Mouse (Mus musculus) adrenal gland, adult (tissue): ENCODE results near the gene Nt5c2.
"Not testable (repeated sequence)": the region's sequence is repeated elsewhere in the genome, so short reads cannot be mapped to it uniquely, and the experiment has no call there.

Experiments used
- DNase-seq, 2 experiments: peaks; one replicate each; pipeline ENCODE4 v3.0.0; 2022 to 2023; ENCODE audit warnings: low spot score in 1 of 2; ENCODE audit not compliant: inconsistent age in 2 of 2

Nt5c2 gene

GRCm38 (mm10) chr19:46989479-46990152, 25.3 kb downstream of the Nt5c2 start:
- DNase-seq, result no peak

- DNase-seq, result no peak
Measured at GRCm38 (mm10) chr19:46988231-46989087, 26.5 kb downstream of the Nt5c2 start.

DNA sequence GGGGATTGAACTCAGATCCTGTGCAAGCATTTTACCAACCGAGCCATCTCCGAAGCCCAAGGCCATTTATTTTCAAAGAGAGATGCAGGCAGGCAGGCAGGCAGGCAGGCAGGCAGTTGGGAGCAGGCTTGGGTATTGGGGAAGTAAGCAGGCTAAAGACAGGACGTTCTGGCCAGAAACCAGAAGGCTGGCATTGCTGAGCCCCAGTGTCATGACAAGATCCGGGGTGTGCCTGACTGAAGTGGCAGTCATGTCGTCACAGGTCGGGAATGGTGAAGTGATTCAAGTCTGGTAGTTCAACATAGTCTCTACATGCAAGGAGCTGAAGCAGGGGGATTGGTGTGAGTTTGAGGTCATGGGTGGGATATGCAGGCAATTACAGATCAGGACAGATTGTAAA, 27.3 kb downstream of the Nt5c2 start:
- DNase-seq, result peak; percentile 41 to 59

DNA sequence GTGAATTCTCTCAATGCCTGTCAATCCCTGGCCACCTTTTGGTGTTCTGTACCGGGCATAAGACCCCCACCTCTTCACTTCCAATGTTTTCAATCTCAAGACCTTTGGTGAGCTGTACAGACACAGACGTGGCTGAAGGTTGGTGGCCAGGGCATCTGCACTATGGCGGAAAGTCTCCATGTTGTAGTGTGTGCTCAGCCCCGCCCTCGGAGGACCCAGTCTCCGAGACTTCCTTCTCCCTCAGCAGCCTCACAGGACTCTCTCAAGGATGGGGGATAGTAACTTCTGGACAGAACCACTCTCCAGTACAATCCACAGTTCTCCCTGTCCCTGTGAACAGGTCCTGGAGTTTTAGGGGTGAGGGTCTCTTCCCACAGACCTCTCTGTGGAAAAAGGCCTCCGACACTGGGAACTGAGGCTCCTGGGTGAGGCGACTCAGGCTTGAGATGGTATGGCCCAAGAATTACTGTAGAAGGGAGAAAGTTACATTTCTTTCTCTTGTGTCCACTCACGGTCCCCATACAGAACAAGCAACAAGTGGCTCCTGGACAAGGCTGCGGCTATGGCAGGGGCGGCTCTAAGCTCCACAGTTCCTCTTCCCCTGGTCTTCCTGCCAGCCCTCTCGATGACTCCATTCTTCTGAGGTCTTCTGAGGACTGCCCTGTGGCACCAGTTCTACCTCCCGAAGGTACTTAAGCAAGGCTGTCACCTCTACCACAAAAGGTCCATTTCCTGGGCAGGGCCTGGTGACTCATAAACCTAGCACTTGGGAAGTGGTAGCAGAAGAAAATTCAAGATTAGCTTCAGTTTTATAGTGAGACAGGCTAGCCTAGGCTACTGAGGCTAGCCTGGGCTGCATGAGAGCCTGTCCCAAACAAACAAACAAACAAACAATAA, 30.0 kb downstream of the Nt5c2 start:
- no peak for DNase-seq

DNA sequence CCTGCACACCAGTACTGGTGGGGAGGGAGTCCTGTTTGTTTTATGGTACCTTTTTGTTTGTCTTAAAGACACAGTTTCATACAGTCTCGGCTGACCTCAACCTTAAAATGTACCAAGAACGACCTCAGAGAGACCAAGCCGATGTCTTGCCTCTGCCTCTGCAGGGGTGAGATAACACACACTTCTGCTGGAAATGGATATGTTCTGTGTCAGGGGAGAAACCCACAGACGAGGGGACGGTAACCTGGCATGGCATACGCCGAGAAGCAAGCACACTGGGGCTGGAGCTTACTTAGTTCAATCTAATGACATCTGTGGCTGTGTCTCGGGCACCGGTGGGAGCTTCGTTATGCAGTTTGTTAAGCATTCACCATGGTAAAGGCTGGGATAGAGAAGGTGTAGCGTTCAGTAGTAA, 31.0 kb downstream of the Nt5c2 start:
- no peak for DNase-seq

- no peak for DNase-seq
Measured at GRCm38 (mm10) chr19:46983352-46983965, 31.5 kb downstream of the Nt5c2 start.

DNA sequence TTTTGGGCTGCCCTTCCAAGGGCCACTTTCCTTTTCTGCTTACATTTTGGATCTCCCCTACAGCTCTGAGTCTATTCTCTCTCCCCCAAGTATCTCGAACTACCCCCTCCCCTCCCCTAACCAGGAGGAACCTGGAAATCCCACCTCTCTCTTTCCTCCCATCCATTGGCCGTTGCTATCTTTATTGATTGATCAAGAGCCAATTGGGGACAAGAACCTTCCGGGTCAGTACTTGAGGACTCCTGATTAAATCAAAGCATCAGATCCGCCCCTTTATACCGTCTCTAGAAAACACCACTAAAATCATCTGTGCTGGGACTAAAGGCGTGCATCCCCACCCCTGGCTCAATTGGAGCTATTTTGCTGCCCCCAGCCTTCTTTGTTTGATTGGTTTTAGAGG, 33.5 kb downstream of the Nt5c2 start:
- DNase-seq, result no peak

GRCm38 (mm10) chr19:46979781-46980105, 35.2 kb downstream of the Nt5c2 start:
- no peak for DNase-seq

GRCm38 (mm10) chr19:46978920-46979780, 35.8 kb downstream of the Nt5c2 start:
- DNase-seq, result peak; percentile 59 to 85

DNA sequence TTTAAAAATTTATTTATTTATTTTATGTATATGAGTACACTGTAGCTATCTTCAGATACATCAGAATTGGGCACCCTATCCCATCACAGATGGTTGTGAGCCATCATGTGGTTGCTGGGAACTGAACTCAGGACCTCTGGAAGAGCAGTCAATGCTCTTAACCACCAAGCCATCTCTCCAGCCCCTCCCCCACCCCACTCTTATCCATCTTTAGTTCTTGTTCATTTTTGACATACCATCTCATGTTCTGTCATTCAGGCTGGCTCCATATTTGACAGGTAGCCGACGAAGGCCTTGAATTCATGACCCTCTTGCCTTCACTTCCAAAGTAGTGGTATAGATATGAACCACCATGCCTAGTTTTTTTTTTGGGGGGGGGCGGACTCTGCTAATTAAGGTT, 36.9 kb downstream of the Nt5c2 start:
- not testable (repeated sequence) for DNase-seq

- DNase-seq, result no peak
Measured at GRCm38 (mm10) chr19:46977460-46977859, 37.5 kb downstream of the Nt5c2 start.

DNA sequence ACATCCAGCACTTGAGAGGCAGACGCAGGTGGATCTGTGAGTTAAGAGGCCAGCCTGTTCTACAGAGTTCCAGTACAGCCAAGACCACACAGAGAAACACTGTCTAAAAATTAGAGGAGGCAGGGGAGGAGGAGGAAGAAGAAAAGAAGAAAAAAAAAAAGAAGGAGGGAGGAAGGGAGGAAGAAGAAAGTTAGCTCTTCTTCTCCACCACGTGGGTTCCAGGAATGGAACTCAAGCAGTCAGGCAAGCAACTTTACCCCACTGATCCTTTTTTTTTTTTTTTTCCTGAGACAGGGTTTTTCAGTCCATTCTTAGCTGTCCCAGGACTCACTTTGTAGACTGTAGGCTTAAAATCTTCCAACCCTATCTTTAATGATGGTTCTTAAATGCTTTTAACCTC, 38.2 kb downstream of the Nt5c2 start:
- DNase-seq, result no peak

DNA sequence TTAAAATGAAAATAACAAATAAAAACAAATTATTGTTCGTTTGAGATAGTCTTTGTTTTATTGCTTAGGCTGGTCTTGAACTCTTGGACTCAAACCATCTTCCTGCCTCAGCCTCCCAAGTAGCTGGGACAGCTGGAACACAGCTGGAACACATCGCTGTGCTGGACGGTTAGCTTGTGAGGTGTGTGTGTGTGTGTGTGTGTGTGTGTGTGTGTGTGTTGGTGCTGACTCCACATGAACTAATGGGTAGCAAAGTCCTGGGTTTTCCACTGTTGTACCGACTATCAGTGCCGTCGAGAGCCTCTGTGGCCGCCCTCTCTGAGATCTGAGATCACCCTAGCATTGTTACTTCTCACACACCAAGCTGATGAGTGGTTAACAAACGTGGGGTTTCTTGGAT, 39.0 kb downstream of the Nt5c2 start:
- no peak for DNase-seq

- peak in 1 of 2 experiments; percentile 72 for DNase-seq
Measured at GRCm38 (mm10) chr19:46975565-46975964, 39.4 kb downstream of the Nt5c2 start.

GRCm38 (mm10) chr19:46972159-46972558, 42.8 kb downstream of the Nt5c2 start:
- no peak for DNase-seq

DNA sequence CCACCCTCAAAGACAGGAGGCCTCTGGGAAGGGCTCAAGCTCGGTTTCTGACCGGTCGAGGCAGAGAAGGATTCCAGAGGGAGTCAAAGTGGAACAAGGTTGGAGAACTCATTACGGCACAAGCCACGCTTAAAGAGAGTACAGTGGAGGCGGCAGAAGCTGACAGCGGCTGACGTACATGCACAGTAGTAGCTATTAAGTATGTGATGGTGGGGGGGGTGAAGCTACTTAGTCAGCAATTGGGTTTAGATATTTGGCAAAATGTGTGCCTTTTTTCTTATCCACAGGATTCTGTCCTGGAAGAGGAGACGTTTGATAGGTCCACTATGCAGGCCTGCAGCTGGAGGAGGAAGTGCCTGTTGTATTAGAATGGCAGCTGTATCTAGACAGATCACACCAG, 43.2 kb downstream of the Nt5c2 start:
- DNase-seq, result no peak

DNA sequence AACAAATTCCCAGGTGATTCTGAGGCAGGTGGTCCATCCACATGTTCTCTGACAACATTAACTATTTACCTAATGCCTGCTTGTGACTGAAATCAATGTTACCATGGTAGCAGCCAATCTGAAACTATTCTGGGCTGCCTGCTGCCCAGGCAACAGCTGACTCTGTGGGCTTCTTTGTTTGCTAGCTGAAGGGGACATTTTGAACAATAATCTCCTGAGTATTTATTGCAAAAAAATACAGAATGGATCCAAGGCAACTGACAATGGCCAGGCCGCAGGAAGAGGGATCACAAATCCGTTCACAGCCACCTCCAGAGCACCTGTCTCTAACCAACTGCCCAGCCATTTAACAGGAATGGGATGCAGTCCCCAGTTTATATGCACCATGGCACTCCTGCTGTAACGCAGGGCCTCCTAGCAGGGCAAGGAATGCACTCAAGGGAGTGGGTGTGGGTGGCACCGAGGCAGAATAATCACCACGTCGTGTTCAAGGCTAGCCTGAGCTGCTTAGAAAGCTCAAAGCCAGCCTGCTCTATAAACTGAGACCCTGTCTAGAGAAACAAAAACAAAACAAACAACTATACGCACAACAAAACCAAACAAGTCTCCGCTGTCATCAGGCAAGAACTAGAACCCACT, 43.8 kb downstream of the Nt5c2 start:
- DNase-seq, result no peak

GRCm38 (mm10) chr19:46970121-46970729, 44.7 kb downstream of the Nt5c2 start:
- DNase-seq, result no peak

DNA sequence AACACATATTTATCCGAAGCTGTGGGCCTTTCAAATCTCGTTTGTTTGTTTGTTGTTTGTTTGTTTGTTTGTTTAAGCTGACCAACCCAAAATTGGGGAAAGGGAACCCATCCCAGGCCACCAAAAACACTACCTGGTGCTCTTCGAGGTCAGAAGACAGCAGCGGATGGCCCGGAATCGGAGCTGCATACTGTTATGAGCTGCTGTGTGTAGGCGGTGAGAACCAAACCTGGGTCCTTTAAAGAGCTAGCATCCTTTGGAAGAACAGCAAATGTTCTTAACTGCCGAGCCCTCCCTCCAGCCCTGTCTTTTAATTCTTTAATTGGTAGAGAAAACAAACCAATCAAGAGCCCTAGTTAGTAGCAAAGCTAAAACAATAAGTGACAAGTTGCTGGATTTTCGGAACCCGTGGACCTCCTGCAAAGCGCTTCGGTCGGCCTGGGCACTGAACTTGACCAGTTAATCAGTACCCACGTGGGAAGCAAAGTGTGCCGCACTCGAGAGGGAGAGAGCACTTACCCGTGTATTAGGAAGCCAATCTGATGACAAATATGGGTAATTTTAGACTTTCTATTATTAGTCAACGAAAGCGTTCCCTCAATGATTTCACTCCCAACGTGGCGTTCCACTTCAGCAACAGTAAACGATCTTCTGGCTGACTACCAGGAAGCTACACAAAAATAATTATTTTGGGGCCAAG, 45.5 kb downstream of the Nt5c2 start:
- DNase-seq, result no peak
